Mouse (Mus musculus): Measurements from ENCODE around the gene Lztr1.

DNA sequence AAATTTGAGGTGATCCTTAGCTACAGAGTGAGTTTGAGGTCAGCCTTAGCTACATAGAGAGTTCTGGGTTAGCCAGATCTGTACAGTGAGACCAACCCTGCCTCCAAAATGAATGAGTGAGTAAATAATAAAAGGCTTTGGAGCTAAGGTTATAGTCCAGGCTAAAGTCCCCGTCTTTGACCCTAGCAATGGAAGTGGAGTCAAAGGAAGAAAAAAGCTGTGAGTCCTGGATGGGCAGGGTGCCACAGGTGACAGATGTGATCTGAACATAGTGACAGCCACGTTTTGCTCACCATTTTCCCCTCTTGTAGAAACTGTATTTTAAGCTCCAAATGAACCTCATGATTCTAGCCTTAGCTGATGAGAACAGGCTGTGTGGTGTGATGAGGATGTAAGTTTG lies 10.4 kb downstream of the Lztr1 start:
- TF ChIP-seq CTCF (IDR thresholded peaks at IDR 0.05; ENCODE audit: low read depth) (no peak), EP300 (IDR thresholded peaks at IDR 0.05; ENCODE audit: low read depth) (no peak)
